Mouse (Mus musculus) embryonic facial prominence, embryonic 14.5 days (tissue): Measurements from ENCODE around the gene Ndufa12. TPM values are rescaled to one million over a fixed set of nuclear protein-coding genes. Genes with fewer than 3 reads are reported as not detected.

Experiments
- ATAC-seq: fragments of 200-750 bp; cut with Nextera tagmentation; 2 replicates; pipeline ENCODE4 v1.8.0; 2017; ENCODE audit warnings: low read depth, moderate number of reproducible peaks, moderate TSS enrichment
- DNase-seq: peaks from one replicate; pipeline ENCODE4 v3.0.0-alpha.2; 2015; ENCODE audit warnings: low spot score
- H3K27ac ChIP-seq: fragments of 300-500 bp; sonication (generic); replicated peaks from 2 replicates; pipeline ENCODE4 v1.5.1; 2014; ENCODE audit warnings: low read depth, mild to moderate bottlenecking, low read length, moderate library complexity
- H3K27me3 ChIP-seq: fragments of 300-500 bp; sonication (generic); replicated peaks from 2 replicates; pipeline ENCODE4 v1.6.1; 2014; ENCODE audit warnings: low read length; ENCODE audit not compliant: control insufficient read depth, insufficient read depth
- H3K36me3 ChIP-seq: fragments of 300-500 bp; sonication (generic); 2 replicates; pipeline ENCODE4 v1.6.1; 2014; ENCODE audit warnings: low read length, mixed read lengths; ENCODE audit not compliant: control insufficient read depth, insufficient read depth
- H3K4me1 ChIP-seq: fragments of 300-500 bp; sonication (generic); 2 replicates; pipeline ENCODE4 v1.6.1; 2014; ENCODE audit warnings: antibody characterized with exemption, low read length; ENCODE audit not compliant: control insufficient read depth, insufficient read depth
- H3K4me2 ChIP-seq: fragments of 300-500 bp; sonication (generic); 2 replicates; pipeline ENCODE4 v1.6.1; 2014; ENCODE audit warnings: low read depth, mild to moderate bottlenecking, low read length, moderate library complexity, mixed read lengths
- H3K4me3 ChIP-seq: fragments of 300-500 bp; sonication (generic); 2 replicates; pipeline ENCODE4 v1.5.1; 2014; ENCODE audit warnings: low read depth, mild to moderate bottlenecking, low read length
- H3K9ac ChIP-seq: fragments of 300-500 bp; sonication (generic); 2 replicates; pipeline ENCODE4 v1.6.1; 2014; ENCODE audit warnings: low read depth, mild to moderate bottlenecking, low read length, moderate library complexity, mixed read lengths
- H3K9me3 ChIP-seq: fragments of 300-500 bp; sonication (generic); 2 replicates; pipeline ENCODE4 v1.6.1; 2016; ENCODE audit warnings: low read length; ENCODE audit not compliant: control insufficient read depth
- WGBS: fragments of 180-500 bp; shearing (Covaris S2); extraction: QIAGEN DNeasy Blood & Tissue Kit; methylation state at CpG from one replicate; pipeline ENCODE4 v1.1.7; 2014; 5-methylcytosine and 5-hydroxymethylcytosine counted together
- polyA plus RNA-seq: library from polyadenylated mRNA; unstranded; fragments of >200 nt; fragmentation: Nextera tagmentation; extraction: Ambion mirVana; gene quantifications from 2 replicates; pipeline ENCODE4 v1.2.1, GENCODE M21; 2014

Gene Ndufa12
- polyA plus RNA-seq, 1 experiment from 2014 or later, result 366 TPM

DNA sequence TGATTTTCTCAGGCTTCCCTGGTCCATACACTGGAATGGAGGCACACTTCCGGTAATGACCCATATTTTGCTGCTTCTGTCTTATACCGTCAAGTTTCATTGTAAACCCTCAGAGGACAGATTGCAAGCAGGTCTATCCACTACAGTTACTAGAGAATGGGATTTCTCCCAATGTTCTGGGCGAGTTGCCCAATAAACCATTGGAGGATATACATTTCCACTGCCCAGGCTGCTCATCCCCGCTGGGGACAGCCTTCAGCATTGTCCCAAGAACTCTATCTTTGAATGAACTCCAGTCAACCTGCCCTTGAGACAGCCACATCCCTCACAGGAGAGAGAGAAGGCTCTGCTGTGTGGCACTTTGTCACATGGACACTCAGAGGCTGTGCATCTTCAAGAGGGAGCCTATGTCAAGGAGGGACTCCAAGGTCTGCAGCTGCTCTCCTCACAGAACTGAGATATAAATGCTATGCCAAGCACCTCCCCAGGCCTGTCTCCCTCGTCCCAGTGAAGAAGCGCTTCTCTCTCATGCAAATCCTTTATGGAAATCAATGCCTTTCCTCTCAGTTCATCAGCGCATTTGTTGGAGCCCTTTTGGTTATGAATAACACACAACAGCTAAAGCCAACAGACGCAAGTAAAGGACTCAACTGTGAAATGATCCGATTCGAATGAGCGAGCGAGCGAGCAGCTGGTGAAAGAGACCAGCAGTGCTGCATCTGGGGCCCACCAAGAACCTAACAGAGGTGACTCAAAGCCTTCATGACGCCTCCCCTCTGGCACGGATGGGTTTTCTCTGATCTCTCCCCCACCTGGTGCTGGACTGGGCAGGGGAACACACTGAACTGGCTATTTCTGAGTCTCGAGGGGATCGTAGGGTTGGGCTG lies 67.4 kb downstream of the Ndufa12 start:
- ATAC-seq, result no peak
- no peaks in the 10 kb centered on the region for H3K36me3 ChIP-seq
- no peak overlapping the region for H3K9ac ChIP-seq
- no peak overlapping the region for H3K4me2 ChIP-seq
- H3K9me3 ChIP-seq, result no peaks in the 10 kb centered on the region
- H3K4me3 ChIP-seq, result no peak overlapping the region
- no peak overlapping the region for H3K27ac ChIP-seq
- H3K27me3 ChIP-seq, result no peaks in the 10 kb centered on the region
- 77% methylated on average over 15 of the region's 17 CpGs for WGBS
- DNase-seq, result no peak
- H3K4me1 ChIP-seq, result no peaks in the 10 kb centered on the region

Other genes starting within 250 kb of the Ndufa12 start
- gene Vezt, start 162.9 kb upstream of the Ndufa12 start, polyA plus RNA-seq, result 29.0 and 32.5 TPM in 2 replicates
- gene Fgd6, start 162.7 kb upstream of the Ndufa12 start, polyA plus RNA-seq, result 2.8 and 3.1 TPM in 2 replicates
- 8.6 and 9.1 TPM in 2 replicates for gene Nr2c1, start 50.7 kb upstream of the Ndufa12 start, polyA plus RNA-seq
- not detected in 2 replicates for gene Gm4792, start 100.0 kb downstream of the Ndufa12 start, polyA plus RNA-seq
- gene Tmcc3, start 113.2 kb downstream of the Ndufa12 start, polyA plus RNA-seq, result 16.0 and 17.4 TPM in 2 replicates